Mouse (Mus musculus) ES-CJ7 (cell line): ENCODE results near the gene Psg22.
"Not testable (repeated sequence)": the region's sequence is repeated elsewhere in the genome, so short reads cannot be mapped to it uniquely, and the experiment has no call there.

Source experiments
- DNase-seq: peaks from one replicate; pipeline ENCODE4 v3.0.0; 2011; ENCODE audit warnings: low read depth, low spot score

Psg22 gene

DNA sequence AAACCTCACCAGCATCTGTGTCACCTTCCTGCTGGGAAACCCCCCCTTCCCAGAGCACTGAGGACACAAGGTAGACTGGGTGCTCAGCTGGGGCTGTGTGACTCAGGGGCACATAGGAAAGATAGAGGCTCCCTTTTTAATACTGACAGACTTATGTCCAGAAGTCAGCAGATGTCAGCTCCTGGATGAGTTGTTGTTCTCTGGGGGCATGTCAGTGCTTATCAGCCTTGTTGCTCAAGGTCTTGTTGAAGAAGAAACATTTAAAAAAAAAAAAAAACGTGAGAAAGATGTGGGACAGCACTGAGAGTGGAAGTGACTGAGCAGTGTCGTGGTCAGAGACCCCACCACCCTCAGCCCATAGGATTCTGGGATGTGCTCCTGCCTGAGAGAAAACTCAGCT is at the start of gene Psg22:
Psg22 (plus strand) TSS at position 301 of the 400 bp plus-strand sequence.
- DNase-seq, result no peak

DNA sequence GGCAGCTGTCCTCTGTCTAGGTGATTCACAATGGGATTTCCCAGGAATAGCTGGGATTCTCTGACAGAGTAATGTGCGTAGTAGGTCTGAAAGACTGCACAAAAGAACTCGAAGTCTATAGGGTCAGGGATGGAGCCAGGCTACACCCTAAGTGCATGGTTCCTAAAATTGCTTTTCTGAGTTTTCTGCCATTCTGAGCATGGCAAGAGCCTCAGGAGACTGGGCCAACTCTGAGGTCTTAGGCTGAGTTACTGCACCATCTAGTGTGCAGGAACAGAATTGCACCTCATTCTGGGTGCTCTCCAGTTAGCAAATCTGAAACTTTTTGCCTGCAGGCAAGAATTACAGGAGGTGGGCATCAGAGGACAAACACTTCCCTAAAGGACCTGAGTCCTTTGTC is 38.1 kb upstream of the Psg22 start:
- DNase-seq, result peak; percentile 39

DNA sequence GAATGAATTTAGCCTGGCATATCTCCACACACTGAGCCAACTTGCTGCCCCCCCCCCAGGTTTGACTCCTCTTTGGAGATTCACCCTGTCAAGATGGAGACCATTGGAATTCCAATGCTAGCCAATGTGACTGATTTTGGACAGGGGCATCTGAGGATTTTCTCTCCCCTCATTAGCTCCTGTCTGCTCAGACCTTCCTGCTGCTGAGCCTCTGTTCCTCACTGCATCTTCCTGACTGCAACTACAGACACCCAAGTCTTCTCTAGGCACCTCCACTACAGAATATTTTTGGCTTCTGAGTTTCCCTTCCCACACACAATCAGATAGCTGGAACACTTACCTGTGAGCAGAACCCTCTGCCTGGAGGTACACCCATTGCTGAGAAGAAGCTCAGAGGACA is 32.3 kb upstream of the Psg22 start:
- no peak for DNase-seq

DNA sequence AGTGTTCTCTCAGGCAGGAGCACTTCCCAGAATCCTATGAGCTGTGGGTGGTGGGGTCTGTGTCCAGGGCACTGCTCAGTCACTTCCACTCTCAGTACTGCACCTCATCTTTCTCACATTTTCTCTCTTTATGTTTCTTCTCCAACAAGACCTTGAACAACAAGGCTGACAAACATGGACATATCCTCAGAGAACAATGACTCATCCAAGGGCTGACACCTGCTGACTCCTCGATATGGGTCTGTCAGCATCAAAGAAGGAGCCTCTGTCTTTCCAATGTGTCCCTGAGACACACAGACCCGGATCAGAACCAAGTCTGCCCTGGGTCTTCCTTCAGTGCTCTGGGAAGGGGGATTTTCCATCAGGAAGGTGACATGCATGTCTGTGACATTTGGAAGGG is 31.8 kb upstream of the Psg22 start, which contains the start of gene Psg20:
Psg20 (minus strand) TSS at position 101 of the 400 bp plus-strand sequence.
- DNase-seq, result no peak

GRCm38 (mm10) chr7:18710331-18710730 is 7.6 kb upstream of the Psg22 start:
- DNase-seq, result not testable (repeated sequence)

DNA sequence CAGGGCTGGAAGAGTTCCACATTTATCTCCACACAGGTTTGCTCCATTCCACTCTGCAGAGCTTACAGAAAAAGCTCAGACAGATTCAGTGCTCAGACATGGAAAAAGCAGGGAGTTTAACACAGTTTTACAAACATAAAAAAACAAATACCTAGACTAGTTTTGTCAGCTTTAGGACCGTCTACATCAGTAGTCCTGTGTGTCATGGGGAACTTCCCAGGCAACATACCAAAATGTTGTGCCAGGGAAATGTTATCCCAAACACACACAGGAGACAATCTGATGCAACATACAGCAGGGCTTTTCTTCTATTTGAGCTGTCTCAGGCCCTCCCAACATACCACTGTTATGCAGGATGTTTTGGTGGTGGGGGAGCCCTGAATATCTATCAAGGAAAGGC is 7.0 kb upstream of the Psg22 start:
- no peak for DNase-seq

DNA sequence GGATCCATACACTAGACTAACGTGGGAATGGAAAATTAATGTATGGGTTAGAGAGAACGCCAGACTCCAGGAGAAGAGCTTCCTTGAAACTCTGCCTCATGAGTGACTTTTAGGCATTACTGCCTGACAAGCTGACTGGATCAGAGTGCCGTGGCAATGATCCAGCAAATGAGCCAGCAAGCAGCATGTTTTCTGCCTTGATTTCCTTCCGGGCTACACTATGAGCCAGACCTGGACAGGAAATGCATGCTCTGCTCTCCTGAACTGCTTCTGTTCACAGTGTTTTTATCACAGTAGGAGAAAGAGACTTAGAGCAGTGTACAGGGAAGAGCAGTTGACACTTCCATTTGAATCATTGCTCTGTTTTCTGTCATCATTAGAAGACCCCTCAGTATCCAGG is 2.3 kb upstream of the Psg22 start:
- no peak for DNase-seq

- DNase-seq, result no peak
Observed at GRCm38 (mm10) chr7:18724001-18724400, 6.1 kb downstream of the Psg22 start.

GRCm38 (mm10) chr7:18725931-18726330 is 8.0 kb downstream of the Psg22 start:
- not testable (repeated sequence) for DNase-seq

DNA sequence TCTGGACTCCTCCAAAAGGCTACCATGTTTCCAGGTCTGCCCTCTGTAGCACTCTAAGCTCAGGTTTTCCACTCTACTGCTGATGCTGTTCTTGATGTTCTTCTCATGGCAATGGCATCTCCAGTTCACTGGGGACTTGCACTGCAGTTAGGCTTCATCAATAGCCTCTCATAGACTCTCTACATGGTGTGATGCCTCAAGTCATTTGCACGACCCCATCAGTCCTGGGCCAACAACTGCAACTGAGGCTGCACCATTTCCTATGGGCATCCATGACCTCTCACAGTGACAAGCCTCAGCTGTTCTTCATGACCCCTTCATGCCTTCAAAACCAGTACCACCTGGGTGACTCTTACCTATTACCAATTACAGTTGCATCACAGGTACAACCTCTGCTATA is 10.5 kb downstream of the Psg22 start:
- DNase-seq, result no peak

GRCm38 (mm10) chr7:18733111-18733510 is 15.2 kb downstream of the Psg22 start:
- DNase-seq, result no peak

DNA sequence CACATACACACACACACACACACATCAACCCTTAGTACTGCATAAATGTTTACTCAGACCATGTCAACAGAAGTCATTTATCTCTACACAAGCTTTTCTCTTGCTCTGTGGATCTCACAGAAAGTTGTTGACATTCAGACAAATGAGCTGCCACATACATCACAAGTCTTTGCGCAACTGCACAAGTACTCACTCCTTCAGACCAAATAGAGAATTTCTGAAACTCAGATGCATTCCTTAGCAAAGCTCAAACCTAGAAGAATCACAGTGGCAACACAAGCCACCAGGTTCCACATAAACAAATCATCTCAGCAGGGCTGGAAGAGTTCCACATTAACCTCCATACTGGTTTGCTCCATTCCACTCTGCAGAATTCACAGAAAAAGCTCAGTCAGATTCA is 16.6 kb downstream of the Psg22 start:
- no peak for DNase-seq

DNA sequence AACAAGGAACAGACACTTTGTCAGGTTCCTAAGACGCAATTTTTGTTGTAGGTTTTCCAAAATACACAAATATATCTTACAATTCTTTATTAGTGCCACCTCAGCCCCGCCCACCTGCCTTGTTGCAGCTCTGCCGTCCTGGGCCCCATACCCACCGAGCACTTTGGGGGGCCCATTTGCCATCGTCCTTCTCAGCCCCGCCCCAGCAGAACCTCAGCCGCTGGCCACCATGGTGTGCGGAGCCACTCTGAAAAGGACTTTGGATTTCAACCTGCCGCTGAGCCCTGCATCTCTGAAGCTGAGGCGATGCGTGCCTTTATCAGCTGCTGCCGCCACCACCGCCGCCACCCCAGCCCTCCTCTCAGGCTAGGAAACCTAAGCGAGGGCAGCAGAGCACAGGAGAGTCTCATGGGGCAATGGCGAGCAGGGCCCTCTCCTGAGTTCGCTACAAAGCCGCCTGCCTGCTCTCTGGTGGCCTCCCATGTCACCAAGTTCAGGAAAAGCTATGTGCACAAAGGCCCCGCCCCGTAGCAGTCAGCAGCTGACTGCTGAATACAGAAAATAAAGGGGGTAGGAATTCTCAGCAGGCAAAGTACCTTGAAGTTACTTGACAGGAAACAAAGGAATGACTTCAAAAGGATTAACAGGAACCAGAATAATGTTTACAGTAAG is 28.4 kb downstream of the Psg22 start:
- DNase-seq, result peak; percentile 84

- peak; percentile 80 for DNase-seq
Observed at GRCm38 (mm10) chr7:18747420-18747819, 29.5 kb downstream of the Psg22 start.

- DNase-seq, result peak; percentile 18
Observed at GRCm38 (mm10) chr7:18748994-18749895, 31.4 kb downstream of the Psg22 start.

DNA sequence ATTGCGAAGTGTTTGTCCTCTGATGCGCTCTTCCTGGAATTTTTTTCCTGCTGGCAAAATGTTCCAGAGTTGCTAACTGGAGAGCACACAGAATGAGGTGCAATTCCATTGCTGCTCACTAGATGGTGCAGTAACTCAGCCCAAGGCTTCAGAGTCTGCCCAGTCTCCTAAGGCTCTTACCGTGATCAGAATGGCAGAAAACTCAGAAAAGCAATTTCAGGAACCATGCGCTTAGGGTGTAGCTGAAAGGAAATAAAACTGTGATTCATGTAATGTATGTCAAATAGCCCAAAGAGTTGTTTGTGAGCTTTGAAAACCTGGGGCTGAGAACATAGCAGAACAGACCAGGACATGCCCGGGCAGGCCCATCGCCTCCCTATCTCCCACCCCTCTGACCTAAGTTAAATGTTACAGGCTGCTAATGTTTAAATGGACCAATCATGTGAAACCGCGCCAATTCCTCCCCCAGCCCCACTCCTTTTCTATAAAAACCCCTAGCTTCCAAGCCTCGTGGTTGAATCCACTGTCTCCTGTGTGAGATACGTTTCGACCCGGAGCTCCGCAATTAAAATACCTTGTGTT is 32.1 kb downstream of the Psg22 start:
- peak; percentile 81 for DNase-seq

- DNase-seq, result not testable (repeated sequence)
Observed at GRCm38 (mm10) chr7:18760152-18760551, 42.3 kb downstream of the Psg22 start.

- not testable (repeated sequence) for DNase-seq
Observed at GRCm38 (mm10) chr7:18762885-18763284, 45.0 kb downstream of the Psg22 start.
